Mouse (Mus musculus): ENCODE data around the gene Pdzk1. TPM values are rescaled to one million over a fixed set of nuclear protein-coding genes. Genes with fewer than 3 reads are reported as not detected.

Gene Pdzk1
- polyA plus RNA-seq, 1 experiment from 2014 or later, result 0.12 TPM

GRCm38 (mm10) chr3:96902336-96902999, 73.4 kb downstream of the Pdzk1 start:
- ATAC-seq (ENCODE audit: low FRiP score), result no peak
- Histone ChIP-seq H3K36me3 (peaks cover 7% of the 10 kb centered on the region), H3K27me3 (replicated peaks) (peaks cover 9% of the 10 kb centered on the region), H3K27ac (replicated peaks) (no peak overlapping the region), H3K4me1 (peaks cover 20% of the 10 kb centered on the region), H3K4me2 (no peak overlapping the region), H3K9me3 (replicated peaks) (no peaks in the 10 kb centered on the region), H3K9ac (replicated peaks) (no peak overlapping the region), H3K4me3 (replicated peaks) (no peak overlapping the region)
- 88% methylated on average over 4 of the region's 4 CpGs for WGBS

DNA sequence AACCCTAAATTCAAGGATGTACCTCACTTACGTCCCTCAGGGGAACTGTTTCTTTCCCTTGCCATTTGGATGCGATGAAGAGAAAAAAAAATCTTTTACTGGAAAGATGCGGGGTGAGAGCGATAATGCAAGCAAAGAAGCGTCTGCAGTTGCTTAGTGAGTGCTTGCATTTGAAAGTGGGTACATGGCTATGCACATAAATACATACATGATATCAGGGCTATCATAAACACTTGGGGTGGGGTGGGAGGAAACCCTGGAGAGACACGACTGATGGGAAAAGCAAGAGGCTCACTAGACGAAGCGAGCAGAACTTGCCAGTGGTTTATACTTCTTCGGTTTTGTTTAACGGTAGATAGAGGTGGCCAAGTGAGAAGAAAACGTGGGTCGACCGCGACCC, 75.3 kb downstream of the Pdzk1 start, which contains the start of gene Gja5:
TSS of gene Gja5 (plus strand) at position 301 of the 400 bp plus-strand sequence.
- Histone ChIP-seq H3K4me2 (peak within 1 kb of the TSS; percentile 74), H3K27ac (replicated peaks) (peak within 1 kb of the TSS; percentile 72), H3K4me1 (peaks cover 20% of the 10 kb centered on the region), H3K4me3 (replicated peaks) (peak within 1 kb of the TSS; percentile 100), H3K36me3 (no peaks in the 10 kb centered on the region), H3K9me3 (replicated peaks) (no peaks in the 10 kb centered on the region), H3K9ac (replicated peaks) (peak within 1 kb of the TSS; percentile 95), H3K27me3 (replicated peaks) (peaks cover 14% of the 10 kb centered on the region)
- ATAC-seq (ENCODE audit: low FRiP score), result 0 out of 2 replicates have a peak, but pooled peaks have one; percentile 2
- WGBS, result 13% methylated on average over 14 of the region's 14 CpGs

- peak within 1 kb of the TSS; percentile 95 for H3K9ac ChIP-seq (replicated peaks)
- no peaks in the 10 kb centered on the region for H3K9me3 ChIP-seq (replicated peaks)
- H3K27ac ChIP-seq (replicated peaks), result peak within 1 kb of the TSS; percentile 72
- peak; percentile 98 for ATAC-seq (ENCODE audit: low FRiP score)
- H3K4me1 ChIP-seq, result peaks cover 20% of the 10 kb centered on the region
- peaks cover 14% of the 10 kb centered on the region for H3K27me3 ChIP-seq (replicated peaks)
- peak within 1 kb of the TSS; percentile 100 for H3K4me3 ChIP-seq (replicated peaks)
- H3K36me3 ChIP-seq, result no peaks in the 10 kb centered on the region
- peak within 1 kb of the TSS; percentile 74 for H3K4me2 ChIP-seq
- WGBS, result under 1% methylated on average over 40 of the region's 40 CpGs
These were observed 75.9 kb downstream of the Pdzk1 start, which contains the start of gene Gpr89 for GRCm38 (mm10) chr3:96904851-96905541. TSS of gene Gpr89 (minus strand) at chr3:96905346.

DNA sequence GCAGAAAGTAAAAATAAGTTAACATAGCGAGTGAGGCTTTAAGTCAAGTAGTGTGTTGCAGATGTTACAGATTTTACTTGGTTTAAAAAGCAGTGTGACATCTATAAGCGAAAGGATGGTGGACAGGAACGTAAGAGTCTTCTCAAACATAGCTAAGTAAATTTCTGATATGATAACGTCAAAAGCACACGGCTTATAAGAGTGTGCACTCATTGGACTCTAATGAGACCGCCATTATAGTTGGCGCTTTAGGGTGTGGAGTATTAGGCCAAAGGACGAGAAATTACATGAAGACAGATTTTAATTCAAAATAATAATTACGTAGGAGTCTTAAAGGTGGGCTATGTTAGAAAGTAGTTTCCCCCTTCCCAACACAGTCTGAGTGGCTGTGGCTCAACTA, 76.5 kb downstream of the Pdzk1 start:
- Histone ChIP-seq H3K4me2 (peak overlapping the region; percentile 74), H3K4me3 (replicated peaks) (peak overlapping the region; percentile 100), H3K9me3 (replicated peaks) (no peaks in the 10 kb centered on the region), H3K4me1 (peaks cover 16% of the 10 kb centered on the region), H3K27me3 (replicated peaks) (peaks cover 14% of the 10 kb centered on the region), H3K36me3 (no peaks in the 10 kb centered on the region), H3K9ac (replicated peaks) (peak overlapping the region; percentile 95), H3K27ac (replicated peaks) (peak overlapping the region; percentile 72; the same call in 1 of the 2 replicates)
- ATAC-seq (ENCODE audit: low FRiP score), result peak; percentile 46; the same call in 1 of the 2 replicates
- WGBS, result 47% methylated on average over 9 of the region's 9 CpGs

Other genes with a start within 250 kb of the Pdzk1 start
- 35.2 and 35.8 TPM in 2 replicates for gene Polr3gl, start 235.1 kb upstream of the Pdzk1 start, polyA plus RNA-seq (2015; fragmentation: Nextera tagmentation; extraction: Ambion mirVana)
- gene Ankrd34a, start 232.6 kb upstream of the Pdzk1 start, polyA plus RNA-seq (2015; fragmentation: Nextera tagmentation; extraction: Ambion mirVana), result 18.6 and 21.0 TPM in 2 replicates
- gene Lix1l, start 228.1 kb upstream of the Pdzk1 start, polyA plus RNA-seq (2015; fragmentation: Nextera tagmentation; extraction: Ambion mirVana), result 5.6 and 6.3 TPM in 2 replicates
- gene Rbm8a, start 199.4 kb upstream of the Pdzk1 start, polyA plus RNA-seq (2015; fragmentation: Nextera tagmentation; extraction: Ambion mirVana), result 108 and 109 TPM in 2 replicates
- 58.8 and 64.9 TPM in 2 replicates for gene Pex11b, start 193.9 kb upstream of the Pdzk1 start, polyA plus RNA-seq (2015; fragmentation: Nextera tagmentation; extraction: Ambion mirVana)
- 0.06 and 0.20 TPM in 2 replicates for gene Gm42957, start 193.8 kb upstream of the Pdzk1 start, polyA plus RNA-seq (2015; fragmentation: Nextera tagmentation; extraction: Ambion mirVana)
- gene Itga10, start 183.7 kb upstream of the Pdzk1 start, polyA plus RNA-seq (2015; fragmentation: Nextera tagmentation; extraction: Ambion mirVana), result 1.3 and 1.4 TPM in 2 replicates
- 2.3 and 2.4 TPM in 2 replicates for gene Ankrd35, start 159.2 kb upstream of the Pdzk1 start, polyA plus RNA-seq (2015; fragmentation: Nextera tagmentation; extraction: Ambion mirVana)
- gene Pias3, start 132.9 kb upstream of the Pdzk1 start, polyA plus RNA-seq (2015; fragmentation: Nextera tagmentation; extraction: Ambion mirVana), result 36.2 and 39.4 TPM in 2 replicates
- 20.0 and 24.7 TPM in 2 replicates for gene Nudt17, start 120.7 kb upstream of the Pdzk1 start, polyA plus RNA-seq (2015; fragmentation: Nextera tagmentation; extraction: Ambion mirVana)
- gene Polr3c, start 101.7 kb upstream of the Pdzk1 start, polyA plus RNA-seq (2015; fragmentation: Nextera tagmentation; extraction: Ambion mirVana), result 31.5 and 35.7 TPM in 2 replicates
- 76.7 and 77.9 TPM in 2 replicates for gene Rnf115, start 101.6 kb upstream of the Pdzk1 start, polyA plus RNA-seq (2015; fragmentation: Nextera tagmentation; extraction: Ambion mirVana)
- 0.19 and 6.5 TPM in 2 replicates for gene Cd160, start 67 bp downstream of the Pdzk1 start, polyA plus RNA-seq (2015; fragmentation: Nextera tagmentation; extraction: Ambion mirVana)
- gene Gja5, start 75.4 kb downstream of the Pdzk1 start, polyA plus RNA-seq (2015; fragmentation: Nextera tagmentation; extraction: Ambion mirVana), result 3.0 and 4.4 TPM in 2 replicates
- 37.7 and 39.2 TPM in 2 replicates for gene Gpr89, start 76.1 kb downstream of the Pdzk1 start, polyA plus RNA-seq (2015; fragmentation: Nextera tagmentation; extraction: Ambion mirVana)
- gene Gja8, start 96.7 kb downstream of the Pdzk1 start, polyA plus RNA-seq (2015; fragmentation: Nextera tagmentation; extraction: Ambion mirVana), result 0.03 and 0.05 TPM in 2 replicates